Mouse (Mus musculus): ENCODE data around the gene Slc25a26.

DNA sequence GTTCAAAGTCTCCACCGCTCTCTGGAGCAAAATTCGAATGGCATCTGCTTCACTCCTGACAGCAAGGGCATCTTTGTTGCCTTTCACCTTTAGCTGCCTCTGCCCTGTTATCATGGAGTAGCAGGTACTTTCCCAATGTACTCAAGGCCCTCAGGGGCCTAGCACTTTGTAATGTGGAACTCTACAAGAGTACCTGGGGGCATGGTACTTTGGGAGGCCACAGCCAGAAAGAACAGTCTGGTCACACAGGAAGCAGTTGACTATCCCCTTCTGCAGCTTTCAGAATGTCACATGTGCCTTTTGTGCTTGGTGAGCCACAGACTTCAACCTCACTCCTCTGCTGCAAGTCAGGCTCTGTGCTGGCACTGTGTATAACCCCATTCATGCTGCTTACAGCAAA, 65.6 kb downstream of the Slc25a26 start:
- TF ChIP-seq CTCF (IDR thresholded peaks at IDR 0.05; ENCODE audit: low read depth) (no peak), EP300 (IDR thresholded peaks at IDR 0.05; ENCODE audit: low read depth) (no peak)

All from liver, embryonic 14.5 days (tissue).